Mouse (Mus musculus) CH12.LX (cell line): Measurements from ENCODE around the gene Arhgef3. TPM values are rescaled to one million over a fixed set of nuclear protein-coding genes. Genes with fewer than 3 reads are reported as not detected.

Experiments
- DNase-seq: peaks from one replicate; pipeline ENCODE4 v3.0.0-alpha.2; 2013; ENCODE audit errors: extremely low read depth
- H3K27ac ChIP-seq: 2 replicates; pipeline ENCODE4 v1.5.1; 2012; ENCODE audit warnings: low read depth, mild to moderate bottlenecking, control low read depth, moderate library complexity; ENCODE audit not compliant: insufficient read depth
- H3K27me3 ChIP-seq: replicated peaks from 2 replicates; pipeline ENCODE3; 2012; ENCODE audit warnings: inconsistent platforms
- H3K36me3 ChIP-seq, 2 experiments: replicated peaks in 1 of 2; 2 replicates each; pipeline versions ENCODE3 to v1.6.1; 2012; ENCODE audit warnings: inconsistent platforms in 1 of 2, low read length in 1 of 2, mild to moderate bottlenecking in 1 of 2, mixed read lengths in 1 of 2, moderate library complexity in 1 of 2; ENCODE audit not compliant: control insufficient read depth in 1 of 2, insufficient read depth in 1 of 2
- H3K4me1 ChIP-seq, 2 experiments: 2 replicates each; pipeline ENCODE4 v1.6.1; 2012; ENCODE audit warnings: inconsistent platforms in 1 of 2, moderate library complexity in 1 of 2; ENCODE audit not compliant: insufficient read depth in 2 of 2, control insufficient read depth in 1 of 2
- H3K4me2 ChIP-seq: 2 replicates; pipeline ENCODE4 v1.6.1; 2012; ENCODE audit warnings: low read depth, mild to moderate bottlenecking, control low read depth; ENCODE audit not compliant: poor library complexity, insufficient read depth, severe bottlenecking
- H3K4me3 ChIP-seq, 3 experiments: fragments of 150-350 bp in 1 of 3; sonication (generic) in 1 of 3; replicated peaks in 1 of 3; 2 replicates each; pipeline versions ENCODE3 to v1.5.1; 2011 to 2012; ENCODE audit warnings: low read depth in 2 of 3, low read length in 2 of 3, mild to moderate bottlenecking in 2 of 3, moderate library complexity in 2 of 3, control low read depth in 1 of 3, improper control_type of control experiment in 1 of 3, inconsistent platforms in 1 of 3, mixed read lengths in 1 of 3; ENCODE audit not compliant: poor library complexity in 1 of 3
- H3K79me2 ChIP-seq: replicated peaks from 2 replicates; pipeline ENCODE4 v1.6.1; 2012; ENCODE audit warnings: mild to moderate bottlenecking, moderate library complexity; ENCODE audit not compliant: control insufficient read depth, poor library complexity, insufficient read depth, severe bottlenecking; ENCODE audit errors: extremely low read depth
- H3K9ac ChIP-seq: 2 replicates; pipeline ENCODE4 v1.6.1; 2012; ENCODE audit warnings: low read depth, mild to moderate bottlenecking, control low read depth, moderate library complexity; ENCODE audit not compliant: insufficient read depth
- H3K9me3 ChIP-seq: replicated peaks from 2 replicates; pipeline ENCODE3; 2012; ENCODE audit warnings: low read length, inconsistent platforms, mixed read lengths
- BHLHE40 ChIP-seq: IDR thresholded peaks from 2 replicates; pipeline ENCODE4 v1.6.1; 2011; ENCODE audit warnings: mild to moderate bottlenecking, low read depth, low read length, improper control_type of control experiment
- CHD1 ChIP-seq: IDR thresholded peaks from 2 replicates; pipeline ENCODE4 v1.6.1; 2012; ENCODE audit warnings: low read depth, low read length, improper control_type of control experiment, inconsistent platforms
- CHD2 ChIP-seq: IDR thresholded peaks from 2 replicates; pipeline ENCODE4 v1.6.1; 2011; ENCODE audit warnings: low read length, improper control_type of control experiment
- CTCF ChIP-seq, 2 experiments: IDR thresholded peaks in 1 of 2; conservative IDR thresholded peaks in 1 of 2; 2 replicates each; pipeline ENCODE4 v1.5.1; 2011 to 2012; ENCODE audit warnings: low read depth in 2 of 2, low read length in 2 of 2, improper control_type of control experiment in 1 of 2, inconsistent platforms in 1 of 2, mild to moderate bottlenecking in 1 of 2, moderate library complexity in 1 of 2
- E2F4 ChIP-seq: IDR thresholded peaks from 2 replicates; pipeline ENCODE4 v1.6.1; 2011; ENCODE audit warnings: low read depth, low read length, improper control_type of control experiment; ENCODE audit not compliant: insufficient replicate concordance
- EP300 ChIP-seq: IDR thresholded peaks from 2 replicates; pipeline ENCODE4 v1.6.1; 2011; ENCODE audit warnings: low read length, improper control_type of control experiment
- ETS1 ChIP-seq: conservative IDR thresholded peaks from 2 replicates; pipeline ENCODE4 v1.6.1; 2012; ENCODE audit warnings: low read depth, mild to moderate bottlenecking, inconsistent platforms, low read length, improper control_type of control experiment, moderate library complexity
- IRF4 ChIP-seq: IDR thresholded peaks from 2 replicates; pipeline ENCODE4 v1.6.1; 2014; ENCODE audit warnings: low read depth, mild to moderate bottlenecking, inconsistent platforms, low read length, improper control_type of control experiment
- JUN ChIP-seq: IDR thresholded peaks from 2 replicates; pipeline ENCODE4 v1.6.1; 2011; ENCODE audit warnings: low read depth, mild to moderate bottlenecking, low read length, improper control_type of control experiment, moderate library complexity; ENCODE audit not compliant: insufficient read depth
- JUND ChIP-seq: conservative IDR thresholded peaks from 2 replicates; pipeline ENCODE4 v1.6.1; 2011; ENCODE audit warnings: low read depth, low read length, improper control_type of control experiment
- MAFK ChIP-seq: IDR thresholded peaks from 2 replicates; pipeline ENCODE4 v1.6.1; 2011; ENCODE audit warnings: low read length, improper control_type of control experiment; ENCODE audit not compliant: insufficient replicate concordance
- MEF2A ChIP-seq: IDR thresholded peaks from 2 replicates; pipeline ENCODE4 v1.6.1; 2014; ENCODE audit warnings: low read depth, mild to moderate bottlenecking, inconsistent platforms, low read length, improper control_type of control experiment, borderline replicate concordance
- MXI1 ChIP-seq: IDR thresholded peaks from 2 replicates; pipeline ENCODE4 v1.6.1; 2011; ENCODE audit warnings: mild to moderate bottlenecking, low read depth, low read length, improper control_type of control experiment
- NELFE ChIP-seq: IDR thresholded peaks from 2 replicates; pipeline ENCODE4 v1.6.1; 2011; ENCODE audit warnings: low read depth, low read length, improper control_type of control experiment
- RAD21 ChIP-seq: IDR thresholded peaks from 2 replicates; pipeline ENCODE4 v1.6.1; 2011; ENCODE audit warnings: low read depth, mild to moderate bottlenecking, low read length, improper control_type of control experiment, moderate library complexity
- RCOR1 ChIP-seq: conservative IDR thresholded peaks from 2 replicates; pipeline ENCODE4 v1.6.1; 2012; ENCODE audit warnings: low read depth, mild to moderate bottlenecking, inconsistent platforms, low read length, improper control_type of control experiment
- SMC3 ChIP-seq: IDR thresholded peaks from 2 replicates; pipeline ENCODE4 v1.6.1; 2011; ENCODE audit warnings: low read depth, low read length, improper control_type of control experiment
- TCF12 ChIP-seq: IDR thresholded peaks from 2 replicates; pipeline ENCODE4 v1.6.1; 2014; ENCODE audit warnings: low read depth, mild to moderate bottlenecking, inconsistent platforms, low read length, improper control_type of control experiment
- USF1 ChIP-seq: IDR thresholded peaks from 2 replicates; pipeline ENCODE4 v1.6.1; 2014; ENCODE audit warnings: low read depth, mild to moderate bottlenecking, inconsistent platforms, low read length, improper control_type of control experiment
- ZC3H11A ChIP-seq: IDR thresholded peaks from 2 replicates; pipeline ENCODE4 v1.6.1; 2012; ENCODE audit warnings: low read depth, mild to moderate bottlenecking, inconsistent platforms, low read length, improper control_type of control experiment
- ZNF384 ChIP-seq: IDR thresholded peaks from 2 replicates; pipeline ENCODE4 v1.6.1; 2012; ENCODE audit warnings: low read depth, low read length, improper control_type of control experiment, inconsistent platforms
- dilution Hi-C: fragments of 300-500 bp; cut with MboI; formaldehyde crosslinking; loops from 2 replicates; pipeline ENCODE4 v1.14.3; 2020; ENCODE audit warnings: low sequenced_read_pairs; ENCODE audit not compliant: extremely low pct_unique_long_range_greater_than_20kb, extremely low pct_ligation_motif_present
- in situ Hi-C: fragments of 300-500 bp; cut with MboI; formaldehyde crosslinking; loops from 3 replicates; pipeline ENCODE4 v1.14.3; 2019; ENCODE audit warnings: low sequenced_read_pairs, low pct_ligation_motif_present, low pct_unique_long_range_greater_than_20kb, mixed read lengths
- polyA plus RNA-seq: library from polyadenylated mRNA; unstranded; fragments of >175 nt; gene quantifications from 2 replicates; pipeline ENCODE4 v1.2.1, GENCODE M21; 2012; ENCODE audit warnings: low read depth; ENCODE audit not compliant: insufficient read length
- total RNA-seq, 2 experiments: library from RNA; depleted of rRNA; stranded (reverse); fragments of 300-350 nt in 1 of 2; fragments of >200 nt in 1 of 2; gene quantifications; 2 replicates each; pipeline ENCODE4 v1.2.3; 2012 to 2014

The Arhgef3 gene
- total and polyA plus RNA-seq, 3 experiments, result 0.51 to 0.64 (median 0.62) TPM

GRCm38 (mm10) chr14:27371669-27372076 is 257.0 kb downstream of the Arhgef3 start:
- DNase-seq, result no peak
- no peaks in the 10 kb centered on the region for H3K36me3 ChIP-seq
- no peak overlapping the region for H3K4me2 ChIP-seq
- H3K4me3 ChIP-seq, result no peak overlapping the region
- dilution Hi-C loops, result no loop called here
- H3K9ac ChIP-seq, result no peak overlapping the region
- H3K4me1 ChIP-seq, result peaks cover 5 to 29% of the 10 kb centered on the region in 2 experiments
- no peaks in the 10 kb centered on the region for H3K79me2 ChIP-seq
- in situ Hi-C loops, result no loop called here
- no peak overlapping the region for H3K27ac ChIP-seq
- TF ChIP-seq CHD2 (no peak), NELFE (no peak)
- TF ChIP-seq, all 38 proteins: peak for 0
- Histone ChIP-seq H3K27me3 (no peaks in the 10 kb centered on the region), H3K9me3 (no peaks in the 10 kb centered on the region)

GRCm38 (mm10) chr14:27373498-27373897 is 258.8 kb downstream of the Arhgef3 start:
- DNase-seq, result no peak
- in situ Hi-C loops, result no loop called here
- H3K79me2 ChIP-seq, result no peaks in the 10 kb centered on the region
- no peak overlapping the region for H3K27ac ChIP-seq
- no peak overlapping the region for H3K9ac ChIP-seq
- H3K4me3 ChIP-seq, result no peak overlapping the region
- peaks cover 2 to 11% of the 10 kb centered on the region in 2 experiments for H3K4me1 ChIP-seq
- no peaks in the 10 kb centered on the region for H3K27me3 ChIP-seq
- TF ChIP-seq EP300 (no peak), SMC3 (no peak), USF1 (no peak), ZC3H11A (no peak)
- TF ChIP-seq, all 38 proteins: peak for 0
- dilution Hi-C loops, result no loop called here
- no peaks in the 10 kb centered on the region for H3K36me3 ChIP-seq
- H3K4me2 ChIP-seq, result no peak overlapping the region
- no peaks in the 10 kb centered on the region for H3K9me3 ChIP-seq

- H3K79me2 ChIP-seq, result no peaks in the 10 kb centered on the region
- H3K9ac ChIP-seq, result no peak overlapping the region; the same call in 1 of the 2 replicates
- in situ Hi-C loops (no loop called here), dilution Hi-C loops (no loop called here)
- no peaks in the 10 kb centered on the region for H3K27me3 ChIP-seq
- H3K4me1 ChIP-seq, result peaks cover 2 to 8% of the 10 kb centered on the region in 2 experiments; a peak in 3 of 4 replicates
- peak; percentile 72 for DNase-seq
- H3K36me3 ChIP-seq, result no peaks in the 10 kb centered on the region
- no peaks in the 10 kb centered on the region for H3K9me3 ChIP-seq
- peak overlapping the region in 1 of 3 experiments; percentile 26 for H3K4me3 ChIP-seq
- H3K4me2 ChIP-seq, result peak overlapping the region; percentile 47
- TF ChIP-seq IRF4, result peak; percentile 94
- peak; percentile 56 for TF ChIP-seq ZNF384
- TF ChIP-seq ETS1, result peak; percentile 91
- no peak for TF ChIP-seq CTCF (conservative IDR thresholded peaks at IDR 0.05 in 1 of 2, IDR thresholded peaks at IDR 0.05 in 1 of 2; ENCODE audit: low read depth in 2 of 2, low read length in 2 of 2)
- TF ChIP-seq MXI1, result no peak
- TF ChIP-seq MEF2A, result peak; percentile 55; the same call in 1 of the 2 replicates
- TF ChIP-seq CHD1, result peak; percentile 9; the same call in 1 of the 2 replicates
- TF ChIP-seq BHLHE40, result peak; percentile 93
- TF ChIP-seq JUN, result peak; percentile 69
- TF ChIP-seq RCOR1, result peak; percentile 59; the same call in 1 of the 2 replicates
- TF ChIP-seq RAD21, result peak; percentile 3
- peak; percentile 45; the same call in 1 of the 2 replicates for TF ChIP-seq MAFK
- TF ChIP-seq EP300, result peak; percentile 77
- peak; percentile 51; the same call in 1 of the 2 replicates for TF ChIP-seq TCF12
- TF ChIP-seq JUND, result peak; percentile 65
- no peak for TF ChIP-seq E2F4
- H3K27ac ChIP-seq, result no peak overlapping the region
Measured at GRCm38 (mm10) chr14:27376115-27376648, 261.5 kb downstream of the Arhgef3 start.
